Mouse (Mus musculus) thymus, postnatal 14 days (tissue): Measurements from ENCODE around the gene Rprd2.
A peak's percentile ranks its signal among the peaks of the same experiment; 100 is the strongest.
"Not testable (repeated sequence)": the region's sequence is repeated elsewhere in the genome, so short reads cannot be mapped to it uniquely, and the experiment has no call there.

Experiments
- DNase-seq: peaks from one replicate; pipeline ENCODE4 v3.0.0; 2021

Rprd2 gene

GRCm38 (mm10) chr3:95818571-95819288 is at the start of gene Rprd2:
Rprd2 (minus strand) TSS chr3:95818863.
- DNase-seq: peak; percentile 78

- DNase-seq: no peak
Observed at GRCm38 (mm10) chr3:95867408-95867807, 48.7 kb upstream of the Rprd2 start.

- no peak for DNase-seq
Observed at GRCm38 (mm10) chr3:95866071-95866470, 47.4 kb upstream of the Rprd2 start.

GRCm38 (mm10) chr3:95865571-95865970 is 46.9 kb upstream of the Rprd2 start:
- DNase-seq: no peak

GRCm38 (mm10) chr3:95865050-95865449 is 46.4 kb upstream of the Rprd2 start:
- no peak for DNase-seq

- DNase-seq: no peak
Observed at GRCm38 (mm10) chr3:95863578-95863977, 44.9 kb upstream of the Rprd2 start.

- DNase-seq: peak; percentile 88
Observed at GRCm38 (mm10) chr3:95861796-95862195, 43.1 kb upstream of the Rprd2 start.

- peak; percentile 48 for DNase-seq
Observed at GRCm38 (mm10) chr3:95861216-95861615, 42.6 kb upstream of the Rprd2 start.

- peak; percentile 14 for DNase-seq
Observed at GRCm38 (mm10) chr3:95860323-95860722, 41.7 kb upstream of the Rprd2 start.

GRCm38 (mm10) chr3:95858278-95858677 is 39.6 kb upstream of the Rprd2 start:
- not testable (repeated sequence) for DNase-seq

- DNase-seq: not testable (repeated sequence)
Observed at GRCm38 (mm10) chr3:95857050-95857449, 38.4 kb upstream of the Rprd2 start.

- DNase-seq: no peak
Observed at GRCm38 (mm10) chr3:95856115-95856514, 37.5 kb upstream of the Rprd2 start.

- DNase-seq: peak; percentile 95
Observed at GRCm38 (mm10) chr3:95855502-95856089, 36.9 kb upstream of the Rprd2 start, which contains the start of gene Prpf3. Prpf3 (minus strand) TSS chr3:95855885.

- no peak for DNase-seq
Observed at GRCm38 (mm10) chr3:95851317-95851716, 32.7 kb upstream of the Rprd2 start.

- DNase-seq: no peak
Observed at GRCm38 (mm10) chr3:95850611-95851010, 31.9 kb upstream of the Rprd2 start.

GRCm38 (mm10) chr3:95842503-95843214 is 24.0 kb upstream of the Rprd2 start:
- peak; percentile 25 for DNase-seq

- DNase-seq: no peak
Observed at GRCm38 (mm10) chr3:95839250-95839649, 20.6 kb upstream of the Rprd2 start.

- no peak for DNase-seq
Observed at GRCm38 (mm10) chr3:95829053-95829452, 10.4 kb upstream of the Rprd2 start.

- no peak for DNase-seq
Observed at GRCm38 (mm10) chr3:95826275-95826674, 7.6 kb upstream of the Rprd2 start.

GRCm38 (mm10) chr3:95820046-95821010 is 1.7 kb upstream of the Rprd2 start:
- no peak for DNase-seq

GRCm38 (mm10) chr3:95819351-95819985 is 805 bp upstream of the Rprd2 start:
- DNase-seq: peak; percentile 100

- peak; percentile 53 for DNase-seq
Observed at GRCm38 (mm10) chr3:95818026-95818511, 594 bp downstream of the Rprd2 start.
